Mouse (Mus musculus): Measurements from ENCODE around the gene Tas2r118.

The Tas2r118 gene

GRCm38 (mm10) chr6:23969960-23970359 lies at the start of gene Tas2r118:
Tas2r118 (minus strand) TSS chr6:23970060.
- DNase-seq (ENCODE audit: inconsistent ontology term), result no peak

GRCm38 (mm10) chr6:24018320-24018719 lies 48.5 kb upstream of the Tas2r118 start:
- DNase-seq (ENCODE audit: inconsistent ontology term), result no peak

GRCm38 (mm10) chr6:23993276-23993675 lies 23.4 kb upstream of the Tas2r118 start:
- DNase-seq (ENCODE audit: inconsistent ontology term), result no peak

GRCm38 (mm10) chr6:23990687-23991387 lies 21.0 kb upstream of the Tas2r118 start:
- no peak for DNase-seq (ENCODE audit: inconsistent ontology term)

- DNase-seq (ENCODE audit: inconsistent ontology term), result no peak
These were observed 16.4 kb upstream of the Tas2r118 start for GRCm38 (mm10) chr6:23986293-23986692.

GRCm38 (mm10) chr6:23966980-23967379 lies 2.9 kb downstream of the Tas2r118 start:
- no peak for DNase-seq (ENCODE audit: inconsistent ontology term)

- DNase-seq (ENCODE audit: inconsistent ontology term), result no peak
These were observed 3.9 kb downstream of the Tas2r118 start for GRCm38 (mm10) chr6:23965925-23966324.

GRCm38 (mm10) chr6:23963741-23964140 lies 6.1 kb downstream of the Tas2r118 start:
- no peak for DNase-seq (ENCODE audit: inconsistent ontology term)

GRCm38 (mm10) chr6:23940776-23941175 lies 29.1 kb downstream of the Tas2r118 start:
- DNase-seq (ENCODE audit: inconsistent ontology term), result no peak

GRCm38 (mm10) chr6:23938575-23939488 lies 31.0 kb downstream of the Tas2r118 start:
- DNase-seq (ENCODE audit: inconsistent ontology term), result no peak

- no peak for DNase-seq (ENCODE audit: inconsistent ontology term)
These were observed 33.4 kb downstream of the Tas2r118 start for GRCm38 (mm10) chr6:23936414-23936813.

- no peak for DNase-seq (ENCODE audit: inconsistent ontology term)
These were observed 46.1 kb downstream of the Tas2r118 start for GRCm38 (mm10) chr6:23923806-23924205.
